Mouse (Mus musculus): ENCODE results near the gene Nqo1. TPM values are rescaled to one million over a fixed set of nuclear protein-coding genes. Genes with fewer than 3 reads are reported as not detected.
A peak's percentile ranks its signal among the peaks of the same experiment; 100 is the strongest.

Gene Nqo1
- polyA plus RNA-seq, 1 experiment from 2014 or later = 21.2 TPM

DNA sequence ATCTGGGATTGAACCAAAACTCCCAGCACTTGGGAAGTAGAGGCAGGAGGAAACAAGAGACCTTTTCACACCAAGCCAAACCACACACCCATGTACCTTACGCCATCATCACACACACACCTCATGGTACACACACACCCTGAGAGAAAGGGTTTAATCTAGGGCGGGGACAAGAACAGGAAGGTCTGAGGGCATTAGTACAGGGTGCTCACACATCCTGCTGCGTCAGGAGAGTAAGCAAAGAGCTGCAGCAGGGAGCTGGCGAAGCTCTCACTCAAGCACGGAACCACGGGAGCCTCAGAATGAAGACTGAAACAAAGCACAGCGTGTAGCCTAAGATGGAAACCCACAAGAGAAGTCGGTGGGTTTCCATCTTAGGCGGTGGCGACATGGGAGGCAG lies 10.9 kb upstream of the Nqo1 start:
- no peak for DNase-seq (ENCODE audit: low spot score)
- Histone ChIP-seq H3K27ac (no peak overlapping the region), H3K4me1 (replicated peaks; ENCODE audit: insufficient read depth, low read length) (no peaks in the 10 kb centered on the region), H3K9ac (ENCODE audit: low read depth, low read length) (no peak overlapping the region), H3K27me3 (ENCODE audit: insufficient read depth, low read length) (no peaks in the 10 kb centered on the region), H3K9me3 (replicated peaks; ENCODE audit: low read length) (no peaks in the 10 kb centered on the region), H3K36me3 (ENCODE audit: insufficient read depth, low read length) (peaks cover 75% of the 10 kb centered on the region), H3K4me2 (ENCODE audit: low read length) (no peak overlapping the region), H3K4me3 (replicated peaks; ENCODE audit: low read depth, low read length) (no peak overlapping the region)
- TF ChIP-seq CTCF (IDR thresholded peaks at IDR 0.05; ENCODE audit: low read depth) = no peak
- WGBS = 92% methylated on average over 10 of the region's 10 CpGs
- no peak for ATAC-seq (replicated peaks; ENCODE audit: low FRiP score, low read depth)

GRCm38 (mm10) chr8:107412552-107412951 lies 9.5 kb upstream of the Nqo1 start:
- Histone ChIP-seq H3K4me3 (replicated peaks; ENCODE audit: low read depth, low read length) (no peak overlapping the region), H3K4me2 (ENCODE audit: low read length) (no peak overlapping the region), H3K27ac (no peak overlapping the region), H3K9ac (ENCODE audit: low read depth, low read length) (no peak overlapping the region), H3K27me3 (ENCODE audit: insufficient read depth, low read length) (no peaks in the 10 kb centered on the region), H3K36me3 (ENCODE audit: insufficient read depth, low read length) (peaks cover 64% of the 10 kb centered on the region), H3K9me3 (replicated peaks; ENCODE audit: low read length) (no peaks in the 10 kb centered on the region), H3K4me1 (replicated peaks; ENCODE audit: insufficient read depth, low read length) (no peaks in the 10 kb centered on the region)
- DNase-seq (ENCODE audit: low spot score) (no peak), ATAC-seq (replicated peaks; ENCODE audit: low FRiP score, low read depth) (no peak)
- TF ChIP-seq CTCF (IDR thresholded peaks at IDR 0.05; ENCODE audit: low read depth) = no peak
- WGBS = 88% methylated on average over 8 of the region's 8 CpGs

DNA sequence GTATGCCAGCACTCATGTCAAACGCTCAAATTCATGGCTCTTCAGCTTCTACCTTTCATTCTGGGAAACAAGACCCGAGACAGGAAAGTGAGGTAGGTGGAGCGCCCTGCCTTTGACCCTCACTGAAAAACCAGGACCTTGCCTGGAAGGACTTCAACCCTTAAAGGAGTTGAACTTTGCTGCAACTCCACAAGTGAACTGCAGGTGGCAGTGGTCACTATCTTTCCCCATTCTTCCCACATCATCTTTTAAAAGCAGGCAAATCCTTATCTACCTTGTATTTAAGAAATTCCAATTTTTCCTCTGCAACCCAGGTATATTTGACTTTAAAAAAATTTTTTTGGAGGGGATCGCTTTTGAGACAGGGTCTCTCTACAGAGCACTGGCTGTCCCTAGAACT lies 8.4 kb upstream of the Nqo1 start:
- no peak overlapping the region for H3K27ac ChIP-seq
- no peaks in the 10 kb centered on the region for H3K4me1 ChIP-seq (replicated peaks; ENCODE audit: insufficient read depth, low read length)
- DNase-seq (ENCODE audit: low spot score) = peak; percentile 72
- 64% methylated on average over 4 of the region's 4 CpGs for WGBS
- H3K4me3 ChIP-seq (replicated peaks; ENCODE audit: low read depth, low read length) = no peak overlapping the region
- H3K4me2 ChIP-seq (ENCODE audit: low read length) = no peak overlapping the region
- no peak for ATAC-seq (replicated peaks; ENCODE audit: low FRiP score, low read depth)
- no peak overlapping the region for H3K9ac ChIP-seq (ENCODE audit: low read depth, low read length)
- H3K36me3 ChIP-seq (ENCODE audit: insufficient read depth, low read length) = peaks cover 57% of the 10 kb centered on the region
- no peaks in the 10 kb centered on the region for H3K27me3 ChIP-seq (ENCODE audit: insufficient read depth, low read length)
- TF ChIP-seq CTCF (IDR thresholded peaks at IDR 0.05; ENCODE audit: low read depth) = peak; percentile 73
- no peaks in the 10 kb centered on the region for H3K9me3 ChIP-seq (replicated peaks; ENCODE audit: low read length)

- Histone ChIP-seq H3K27ac (no peak overlapping the region), H3K4me1 (replicated peaks; ENCODE audit: insufficient read depth, low read length) (0 out of 2 replicates have a peak, but pooled peaks cover 6% of the 10 kb centered on the region), H3K9ac (ENCODE audit: low read depth, low read length) (no peak overlapping the region), H3K9me3 (replicated peaks; ENCODE audit: low read length) (no peaks in the 10 kb centered on the region), H3K36me3 (ENCODE audit: insufficient read depth, low read length) (peaks cover 14% of the 10 kb centered on the region), H3K4me2 (ENCODE audit: low read length) (no peak overlapping the region), H3K4me3 (replicated peaks; ENCODE audit: low read depth, low read length) (no peak overlapping the region), H3K27me3 (ENCODE audit: insufficient read depth, low read length) (no peaks in the 10 kb centered on the region)
- WGBS = 65% methylated on average over 3 of the region's 3 CpGs
- no peak for TF ChIP-seq CTCF (IDR thresholded peaks at IDR 0.05; ENCODE audit: low read depth)
- DNase-seq (ENCODE audit: low spot score) (no peak), ATAC-seq (replicated peaks; ENCODE audit: low FRiP score, low read depth) (no peak)
Measured at GRCm38 (mm10) chr8:107405935-107406334, 2.9 kb upstream of the Nqo1 start.

- H3K27me3 ChIP-seq (ENCODE audit: insufficient read depth, low read length) = no peaks in the 10 kb centered on the region
- WGBS = 78% methylated on average over 4 of the region's 4 CpGs
- no peaks in the 10 kb centered on the region for H3K36me3 ChIP-seq (ENCODE audit: insufficient read depth, low read length)
- TF ChIP-seq CTCF (IDR thresholded peaks at IDR 0.05; ENCODE audit: low read depth) = no peak
- no peak overlapping the region for H3K4me3 ChIP-seq (replicated peaks; ENCODE audit: low read depth, low read length)
- no peak overlapping the region for H3K27ac ChIP-seq
- no peak overlapping the region for H3K4me2 ChIP-seq (ENCODE audit: low read length)
- ATAC-seq (replicated peaks; ENCODE audit: low FRiP score, low read depth) (no peak), DNase-seq (ENCODE audit: low spot score) (no peak)
- no peak overlapping the region for H3K9ac ChIP-seq (ENCODE audit: low read depth, low read length)
- H3K4me1 ChIP-seq (replicated peaks; ENCODE audit: insufficient read depth, low read length) = 0 out of 2 replicates have a peak, but pooled peaks cover 6% of the 10 kb centered on the region
- no peaks in the 10 kb centered on the region for H3K9me3 ChIP-seq (replicated peaks; ENCODE audit: low read length)
Measured at GRCm38 (mm10) chr8:107404057-107404456, 1.1 kb upstream of the Nqo1 start.

GRCm38 (mm10) chr8:107401866-107402265 lies 1.1 kb downstream of the Nqo1 start:
- Histone ChIP-seq H3K27me3 (ENCODE audit: insufficient read depth, low read length) (no peaks in the 10 kb centered on the region), H3K4me3 (replicated peaks; ENCODE audit: low read depth, low read length) (no peak overlapping the region), H3K9me3 (replicated peaks; ENCODE audit: low read length) (no peaks in the 10 kb centered on the region), H3K4me2 (ENCODE audit: low read length) (no peak overlapping the region), H3K27ac (no peak overlapping the region), H3K4me1 (replicated peaks; ENCODE audit: insufficient read depth, low read length) (0 out of 2 replicates have a peak, but pooled peaks cover 6% of the 10 kb centered on the region), H3K9ac (ENCODE audit: low read depth, low read length) (no peak overlapping the region), H3K36me3 (ENCODE audit: insufficient read depth, low read length) (no peaks in the 10 kb centered on the region)
- WGBS = 73% methylated on average over 5 of the region's 5 CpGs
- no peak for ATAC-seq (replicated peaks; ENCODE audit: low FRiP score, low read depth)
- TF ChIP-seq CTCF (IDR thresholded peaks at IDR 0.05; ENCODE audit: low read depth) = no peak
- DNase-seq (ENCODE audit: low spot score) = no peak

- Histone ChIP-seq H3K4me3 (replicated peaks; ENCODE audit: low read depth, low read length) (no peak overlapping the region), H3K27me3 (ENCODE audit: insufficient read depth, low read length) (no peaks in the 10 kb centered on the region), H3K36me3 (ENCODE audit: insufficient read depth, low read length) (no peaks in the 10 kb centered on the region), H3K4me1 (replicated peaks; ENCODE audit: insufficient read depth, low read length) (0 out of 2 replicates have a peak, but pooled peaks cover 6% of the 10 kb centered on the region), H3K27ac (no peak overlapping the region), H3K9me3 (replicated peaks; ENCODE audit: low read length) (no peaks in the 10 kb centered on the region), H3K9ac (ENCODE audit: low read depth, low read length) (no peak overlapping the region), H3K4me2 (ENCODE audit: low read length) (no peak overlapping the region)
- WGBS = 19% methylated on average over 9 of the region's 9 CpGs
- no peak for DNase-seq (ENCODE audit: low spot score)
- no peak for TF ChIP-seq CTCF (IDR thresholded peaks at IDR 0.05; ENCODE audit: low read depth)
- ATAC-seq (replicated peaks; ENCODE audit: low FRiP score, low read depth) = no peak
Measured at GRCm38 (mm10) chr8:107399495-107399894, 3.5 kb downstream of the Nqo1 start.

Data from kidney, postnatal 0 days (tissue).